Mouse (Mus musculus) mouse trophoblast stem cell (cell line): ENCODE results near the gene Rras.
"Not testable (repeated sequence)": the region's sequence is repeated elsewhere in the genome, so short reads cannot be mapped to it uniquely, and the experiment has no call there.

ENCODE experiments used
- in situ Hi-C, 2 experiments: fragments of 300-500 bp; cut with MseI, MboI; formaldehyde crosslinking; loops; 2 replicates in 1 of 2; 3 replicates in 1 of 2; pipeline ENCODE4 v1.15.1; 2025

Rras gene

GRCm38 (mm10) chr7:44999753-45000152 is 18.0 kb upstream of the Rras start:
- in situ Hi-C loops: no loop called here

- in situ Hi-C loops: no loop called here
Observed at GRCm38 (mm10) chr7:45000539-45001114, 17.1 kb upstream of the Rras start.

- in situ Hi-C loops: no loop called here
Observed at GRCm38 (mm10) chr7:45002440-45002839, 15.3 kb upstream of the Rras start.

- in situ Hi-C loops: no loop called here
Observed at GRCm38 (mm10) chr7:45004546-45004945, 13.2 kb upstream of the Rras start.

GRCm38 (mm10) chr7:45005321-45005992 is 12.3 kb upstream of the Rras start:
- in situ Hi-C loops: no loop called here

GRCm38 (mm10) chr7:45006503-45006902 is 11.3 kb upstream of the Rras start:
- in situ Hi-C loops: no loop called here

GRCm38 (mm10) chr7:45007141-45007540 is 10.6 kb upstream of the Rras start:
- in situ Hi-C loops: no loop called here

- in situ Hi-C loops: no loop called here
Observed at GRCm38 (mm10) chr7:45007846-45008245, 9.9 kb upstream of the Rras start.

GRCm38 (mm10) chr7:45008411-45008810 is 9.3 kb upstream of the Rras start:
- in situ Hi-C loops: no loop called here

GRCm38 (mm10) chr7:45012011-45012410 is 5.8 kb upstream of the Rras start:
- in situ Hi-C loops: no loop called here

- in situ Hi-C loops: no loop called here
Observed at GRCm38 (mm10) chr7:45012824-45013223, 4.9 kb upstream of the Rras start.

GRCm38 (mm10) chr7:45013366-45014095 is 4.2 kb upstream of the Rras start:
- in situ Hi-C loops: no loop called here

- in situ Hi-C loops: no loop called here
Observed at GRCm38 (mm10) chr7:45014096-45014451, 3.7 kb upstream of the Rras start.

GRCm38 (mm10) chr7:45015344-45015956 is 2.3 kb upstream of the Rras start:
- in situ Hi-C loops: no loop called here

- in situ Hi-C loops: no loop called here
Observed at GRCm38 (mm10) chr7:45015957-45016612, 1.7 kb upstream of the Rras start, which contains the start of gene Scaf1. Scaf1 (minus strand) TSS chr7:45016363.

- in situ Hi-C loops: no loop called here
Observed at GRCm38 (mm10) chr7:45016761-45017160, 1.0 kb upstream of the Rras start.

- in situ Hi-C loops: no loop called here
Observed at GRCm38 (mm10) chr7:45019031-45019571, 1.3 kb downstream of the Rras start.

- in situ Hi-C loops: no loop called here
Observed at GRCm38 (mm10) chr7:45020225-45020624, 2.5 kb downstream of the Rras start.

GRCm38 (mm10) chr7:45023711-45024110 is 6.0 kb downstream of the Rras start:
- in situ Hi-C loops: not testable (repeated sequence)

- in situ Hi-C loops: no loop called here
Observed at GRCm38 (mm10) chr7:45024281-45025248, 6.8 kb downstream of the Rras start.
